Mouse (Mus musculus): ENCODE results near the gene Fhl2. TPM values are rescaled to one million over a fixed set of nuclear protein-coding genes. Genes with fewer than 3 reads are reported as not detected.

Fhl2 gene
- 10 to 100 TPM; 20.0 to 37.1 TPM for total RNA-seq (2021)
- 15.4 and 16.0 TPM in 2 replicates for polyA plus RNA-seq (2012; rRNA removed)
- long read RNA-seq, transcript Fhl2-201 (6 exons, 1,563 nt), result major isoform, 14 of 15 reads
- long read RNA-seq, partial matches to known transcripts, result 1 of 15 reads
- long read RNA-seq, other reads (novel, unspliced or antisense), result 0 of 15 reads

DNA sequence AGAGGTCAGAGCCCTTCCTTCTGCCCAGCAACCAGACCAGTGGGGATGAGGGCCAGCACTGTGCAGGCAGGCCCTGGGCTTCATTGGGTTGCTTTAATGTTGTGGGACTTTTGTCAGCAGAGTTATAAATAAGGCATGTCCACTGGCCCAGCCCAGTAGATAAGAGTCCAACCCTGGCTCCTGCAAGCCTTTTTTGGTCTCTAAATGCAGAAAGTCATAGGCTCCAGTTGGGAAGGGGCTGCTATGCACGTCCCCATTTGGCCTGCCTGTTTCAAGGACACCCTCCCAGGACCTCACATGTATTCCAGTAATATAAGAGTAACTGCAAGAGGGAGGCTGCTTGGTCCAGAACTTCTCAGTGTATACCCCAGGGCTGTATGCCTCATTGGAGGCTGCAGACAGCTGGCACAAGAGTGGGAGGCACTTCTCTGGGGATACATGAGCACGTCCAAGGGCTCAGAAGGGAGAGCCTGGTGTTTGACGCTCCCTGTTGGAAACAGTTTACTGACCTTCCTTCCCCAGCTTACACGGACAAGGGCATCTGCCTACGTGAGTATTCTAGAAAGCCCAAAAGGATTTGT is at the start of gene Fhl2:
Gene Fhl2 (minus strand): TSS at position 324 of the 581 bp plus-strand sequence.
- no peak for DNase-seq

DNA sequence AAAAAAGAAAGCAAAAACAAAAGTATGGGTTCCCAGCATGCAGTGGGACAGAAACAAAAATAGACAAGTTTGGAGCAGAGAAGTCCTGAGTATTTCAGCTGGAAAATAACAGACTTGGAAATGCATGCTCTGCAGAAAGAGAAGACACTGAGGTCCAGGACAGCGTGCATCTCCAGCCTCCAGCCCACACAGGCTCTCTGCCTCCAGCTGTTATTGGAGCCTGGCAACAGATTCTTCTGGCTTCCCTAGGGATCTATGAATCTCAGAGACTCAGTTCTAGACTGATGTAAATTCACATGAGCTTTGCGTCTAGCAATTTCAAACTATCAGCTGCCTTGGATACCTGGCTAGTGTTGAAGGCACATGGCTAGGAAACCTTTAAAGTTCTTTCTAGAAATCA is 48.2 kb upstream of the Fhl2 start:
- no peak for DNase-seq

DNA sequence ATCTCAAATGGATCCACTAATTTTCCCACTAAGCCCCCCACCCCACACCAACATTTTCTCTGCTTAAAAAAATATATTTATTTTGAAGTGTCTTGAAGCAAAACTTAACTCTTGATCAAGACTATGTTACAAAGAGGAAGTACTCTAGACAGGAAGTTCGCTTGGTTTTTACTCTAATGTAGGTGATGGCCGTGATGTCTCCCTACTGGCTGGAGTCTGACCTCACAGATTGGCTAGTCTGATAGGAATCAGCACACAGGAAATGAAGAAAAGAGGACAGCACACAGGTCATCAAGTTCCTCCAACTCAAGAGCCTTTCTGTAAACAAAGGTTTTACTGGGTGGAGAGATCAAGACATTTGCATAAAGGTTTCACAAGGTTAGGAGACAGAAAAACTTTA is 44.4 kb upstream of the Fhl2 start:
- DNase-seq, result no peak

DNA sequence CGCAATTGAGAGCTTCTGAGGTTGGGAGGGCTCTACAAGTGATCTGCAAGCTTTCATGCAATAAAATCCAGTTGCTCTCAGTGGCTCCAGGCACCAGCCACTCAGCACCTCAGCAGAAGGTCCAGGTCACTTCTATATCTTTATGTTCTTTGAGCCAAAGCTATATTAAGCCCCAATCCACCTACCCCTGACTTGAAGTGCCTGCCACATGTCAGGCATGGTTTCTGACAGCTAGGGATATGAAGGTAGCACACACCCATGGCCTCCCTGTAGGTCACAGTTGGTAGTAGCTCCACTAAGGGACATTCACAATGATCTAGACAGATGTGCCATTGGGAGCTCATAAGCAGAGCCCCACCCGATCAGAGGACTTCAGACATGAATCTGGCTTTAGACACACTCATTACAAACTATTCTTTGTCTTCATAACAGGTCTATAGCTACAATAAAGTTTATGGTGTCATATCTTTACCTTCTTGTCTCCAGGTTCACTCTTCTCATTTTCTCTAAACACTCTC is 43.1 kb upstream of the Fhl2 start:
- no peak for DNase-seq

- peak; percentile 16 for DNase-seq
These were observed 41.7 kb upstream of the Fhl2 start for GRCm38 (mm10) chr1:43238471-43238870.

DNA sequence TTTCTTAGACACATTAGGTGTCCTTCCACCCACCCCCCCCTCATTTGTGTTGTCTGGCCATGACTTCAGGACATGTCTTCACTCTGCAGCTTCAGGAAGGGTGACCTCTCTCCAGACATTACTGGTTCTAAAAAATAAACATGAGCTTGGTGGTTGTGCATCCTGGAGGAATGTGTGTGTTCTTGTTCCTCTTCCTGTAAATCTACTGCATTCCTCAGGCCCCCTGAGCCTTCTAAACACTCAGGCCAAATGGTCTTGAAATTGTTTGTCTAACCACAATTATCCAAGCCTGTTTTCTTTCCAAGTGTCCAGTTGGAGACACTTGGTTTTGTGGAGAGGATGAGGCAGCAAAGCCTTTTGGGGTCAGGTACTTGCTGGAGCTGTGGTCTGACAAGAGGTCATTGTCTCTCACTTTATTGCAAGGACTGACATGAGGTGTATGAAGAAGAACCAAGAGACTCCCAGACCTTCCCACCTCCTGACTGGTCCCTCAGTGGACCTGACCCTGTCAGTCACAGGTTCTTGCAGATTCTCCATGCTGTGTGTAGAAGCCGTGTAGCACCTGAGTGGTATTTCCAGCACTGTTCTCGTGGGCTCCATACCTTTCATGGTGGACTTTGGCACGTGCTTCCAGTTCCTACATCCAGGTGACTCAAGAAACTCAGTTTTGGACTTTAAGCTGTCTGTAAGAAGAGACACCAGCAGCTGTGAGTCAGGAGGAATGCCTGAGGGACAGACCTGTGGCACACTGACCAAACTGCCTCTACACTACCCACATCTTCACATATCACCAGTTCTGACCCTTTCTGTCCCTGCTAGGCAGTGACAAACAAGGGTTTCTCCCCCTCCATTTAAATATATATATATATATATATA is 40.8 kb upstream of the Fhl2 start:
- DNase-seq, result no peak

DNA sequence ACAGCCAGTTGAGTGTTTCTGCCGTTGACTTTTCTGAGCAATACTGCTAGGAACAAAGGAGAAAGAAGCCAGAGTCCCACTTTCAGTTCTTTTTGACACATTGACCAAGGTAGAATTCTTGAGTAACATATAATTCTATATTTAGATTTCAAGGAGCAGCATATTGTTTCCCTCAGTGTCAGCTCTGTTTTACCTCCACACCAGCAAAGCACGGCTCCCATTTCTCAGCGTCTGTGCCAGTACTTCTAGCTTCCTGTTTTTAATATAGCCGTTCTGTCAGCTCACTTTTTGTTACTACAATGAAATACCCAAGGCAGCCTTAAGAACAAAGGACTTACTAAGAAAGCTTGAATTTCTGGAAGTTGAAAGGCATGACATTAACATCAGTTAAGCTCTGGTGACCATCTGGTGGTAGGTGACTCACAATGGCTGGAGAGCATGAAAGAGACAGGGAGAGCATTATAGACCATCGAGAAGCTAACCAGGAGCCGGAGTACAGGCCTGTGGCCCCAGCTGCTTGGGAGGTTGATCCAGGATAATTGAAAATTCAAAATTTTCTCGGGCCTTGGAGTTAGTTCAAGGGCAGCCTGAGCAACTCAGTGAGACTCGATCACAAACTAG is 28.9 kb upstream of the Fhl2 start:
- no peak for DNase-seq

DNA sequence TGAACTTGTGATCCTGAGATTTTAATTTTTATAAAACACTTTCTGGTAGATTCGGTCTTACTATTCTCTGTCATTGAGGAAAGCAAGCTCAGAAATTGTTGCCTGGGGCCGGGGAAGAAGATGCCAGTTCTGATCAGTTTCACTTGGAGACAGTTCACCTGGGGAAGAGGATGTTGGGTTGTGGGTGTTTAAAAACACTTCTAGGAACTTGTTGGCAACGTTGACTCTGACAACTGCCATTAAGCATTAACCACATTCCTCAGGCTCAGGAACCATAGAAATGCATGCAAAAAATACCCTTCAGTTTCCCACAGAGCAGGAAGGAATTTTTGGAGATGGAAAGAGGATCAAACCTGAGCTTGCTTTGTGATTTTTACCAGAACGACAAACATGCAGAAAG is 28.2 kb upstream of the Fhl2 start:
- DNase-seq, result no peak

DNA sequence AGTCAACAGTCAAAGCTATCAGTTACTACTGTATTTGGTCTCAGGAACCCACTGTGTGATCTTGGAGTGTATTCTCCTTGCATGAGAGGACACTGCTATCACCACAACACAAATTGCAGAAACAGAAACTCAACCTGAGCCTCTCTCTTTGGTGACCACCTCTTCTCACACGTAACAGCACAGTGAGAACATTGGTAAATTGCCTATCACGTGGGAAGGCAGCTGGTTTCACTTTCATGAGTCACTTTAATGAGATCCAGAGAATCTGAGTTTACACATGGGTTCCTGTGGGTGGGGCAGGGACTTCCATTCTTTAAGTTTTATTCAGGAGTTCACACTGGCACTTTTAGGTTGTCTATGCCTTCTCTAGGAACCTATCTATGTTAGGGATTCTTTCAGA is 27.4 kb upstream of the Fhl2 start:
- DNase-seq, result no peak

- DNase-seq, result no peak
These were observed 26.3 kb upstream of the Fhl2 start for GRCm38 (mm10) chr1:43223097-43223496.

DNA sequence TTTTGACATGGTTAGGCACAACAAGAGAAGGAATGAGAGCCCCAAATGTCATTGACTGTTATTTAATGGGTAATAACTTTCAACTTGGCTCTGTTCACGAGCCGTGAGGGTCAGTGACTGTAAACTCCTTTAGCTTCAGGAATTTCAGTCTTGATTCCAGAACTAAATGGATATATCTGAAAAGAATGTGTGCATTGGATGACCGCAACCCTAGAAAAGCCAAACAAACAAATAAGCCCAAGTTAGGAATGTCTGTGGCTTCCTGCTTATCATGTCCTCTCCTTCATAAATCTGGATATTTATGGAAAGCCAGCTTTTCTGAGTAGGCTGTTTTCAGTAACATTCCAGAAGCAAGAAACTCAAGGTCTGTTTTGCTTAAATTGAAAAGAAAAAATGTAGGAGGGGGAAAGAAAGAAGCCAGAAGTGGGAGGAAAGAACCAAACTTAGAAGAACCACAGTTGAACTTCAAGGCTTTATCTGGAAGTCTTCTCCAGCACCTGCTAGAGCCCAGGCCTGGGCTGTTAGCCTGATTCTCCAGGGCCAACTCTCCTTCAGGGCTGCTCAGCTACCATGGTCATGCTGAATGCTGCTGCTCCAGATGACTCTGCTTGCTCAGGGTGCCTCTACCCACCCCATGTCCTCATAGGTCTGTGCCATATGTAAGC is 21.4 kb upstream of the Fhl2 start:
- DNase-seq, result no peak

GRCm38 (mm10) chr1:43215601-43216000 is 18.8 kb upstream of the Fhl2 start:
- no peak for DNase-seq

DNA sequence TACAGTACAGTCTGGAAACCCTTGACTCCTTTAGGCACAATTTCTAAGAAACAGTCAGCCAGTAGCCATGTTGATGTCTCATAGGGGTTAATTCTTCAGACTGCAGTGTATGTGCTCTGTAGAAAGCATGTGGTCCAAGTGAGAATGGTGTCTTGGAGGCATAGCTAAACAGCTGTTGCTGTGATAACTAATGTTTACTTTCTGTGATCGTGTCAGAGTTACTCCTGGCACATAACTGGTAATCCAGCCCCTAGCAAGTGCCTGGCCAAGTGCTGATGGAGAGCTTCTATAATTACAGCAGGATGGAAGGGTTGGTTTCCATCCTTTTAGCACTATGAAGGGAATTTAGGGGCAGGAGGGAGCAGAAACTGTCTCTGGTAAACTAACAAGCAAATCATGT is 14.5 kb upstream of the Fhl2 start:
- no peak for DNase-seq

DNA sequence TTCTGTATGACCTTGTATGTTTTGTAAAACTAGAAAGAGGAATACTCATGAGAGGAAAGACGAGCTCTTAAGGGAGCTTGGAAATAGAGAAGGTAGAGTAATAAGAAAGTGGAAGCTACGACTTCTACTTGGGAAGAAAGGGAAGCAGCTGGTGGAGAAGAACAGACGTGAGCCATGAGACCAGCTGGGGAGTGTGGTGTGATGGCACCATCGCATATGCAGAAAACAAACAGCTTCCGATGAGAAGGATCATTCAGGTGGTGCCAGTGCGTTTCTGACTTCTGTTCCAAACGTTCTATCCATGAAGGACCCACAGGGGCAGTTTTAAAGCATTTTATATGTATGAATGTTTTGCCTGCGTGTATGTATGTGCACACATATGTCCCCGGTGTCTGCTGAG is 13.5 kb upstream of the Fhl2 start:
- DNase-seq, result no peak

- no peak for DNase-seq
These were observed 10.4 kb upstream of the Fhl2 start for GRCm38 (mm10) chr1:43207147-43207546.

DNA sequence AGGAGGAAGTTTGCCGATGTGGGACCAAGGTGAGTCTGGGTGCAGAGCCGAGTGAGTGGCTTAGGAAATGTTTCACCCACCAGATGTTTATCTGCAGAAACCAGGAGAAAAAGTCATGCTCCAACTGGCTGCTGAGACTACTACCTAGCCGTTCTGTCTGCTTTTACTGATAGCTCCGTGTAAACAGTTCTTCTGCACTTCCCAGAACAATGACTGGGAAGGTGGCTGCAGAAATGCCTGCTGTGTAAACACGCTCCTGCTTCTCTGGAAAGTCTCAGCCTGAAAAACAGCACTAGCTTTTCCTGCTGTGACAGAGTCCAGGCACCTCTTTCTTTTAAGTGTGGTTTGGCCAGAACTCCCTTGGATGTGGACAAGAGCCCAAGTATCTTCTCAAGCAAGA is 6.5 kb upstream of the Fhl2 start:
- DNase-seq, result no peak

DNA sequence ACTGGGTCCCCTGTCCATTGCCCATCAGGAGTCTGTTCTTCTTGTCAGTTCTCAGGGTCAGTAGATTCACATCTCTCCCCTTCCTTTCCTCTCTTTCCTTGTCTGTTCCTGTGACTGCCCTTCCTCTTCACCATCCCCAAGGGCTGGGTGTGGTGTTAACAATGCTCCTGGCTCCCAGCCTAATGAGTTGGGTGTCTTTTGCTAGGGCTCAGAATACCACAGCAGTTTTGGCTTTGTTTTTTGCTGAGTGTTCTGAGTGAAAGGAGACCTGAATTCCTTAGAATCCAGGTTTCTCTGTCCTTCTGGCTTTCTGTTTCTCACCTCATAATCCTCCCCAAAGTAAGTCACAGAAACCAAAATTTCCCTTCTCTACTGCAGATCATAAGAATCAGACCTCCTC is 5.4 kb upstream of the Fhl2 start:
- no peak for DNase-seq

DNA sequence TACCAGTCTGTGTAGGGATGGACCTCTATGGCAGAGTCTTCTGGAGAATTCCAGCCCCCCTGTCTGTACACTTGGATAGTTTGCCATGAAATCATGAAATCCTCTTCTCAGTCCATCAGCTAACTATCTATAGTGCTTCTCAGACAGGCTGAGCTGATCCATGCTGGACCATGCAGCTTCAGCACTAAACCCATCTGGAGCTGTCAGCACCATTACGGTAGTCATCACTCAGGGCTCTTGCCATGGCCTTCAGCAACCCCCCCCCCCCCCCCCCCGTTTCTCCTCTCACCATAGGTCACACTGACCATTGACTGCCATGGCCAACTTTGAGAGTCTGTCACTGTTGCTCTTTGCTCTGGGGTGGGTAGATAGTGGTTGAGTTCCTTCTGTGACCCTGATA is 5.0 kb upstream of the Fhl2 start:
- no peak for DNase-seq

DNA sequence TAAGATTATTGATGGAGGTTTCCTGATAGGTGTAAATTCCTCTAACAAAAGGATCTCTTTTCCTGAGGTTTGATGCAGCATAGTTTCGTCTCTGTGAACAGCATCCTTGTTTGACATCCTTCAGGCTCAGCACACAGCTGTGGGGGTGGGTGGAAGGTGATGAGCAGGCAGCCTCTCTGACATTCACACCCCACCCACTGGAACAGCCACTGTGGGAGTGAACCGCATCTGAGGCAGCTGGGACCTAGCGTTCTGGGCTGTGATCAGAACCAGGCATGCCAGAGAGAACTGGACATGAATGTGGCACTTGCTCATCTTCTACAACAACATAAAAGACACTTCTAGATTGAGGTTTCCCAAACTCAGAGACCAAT is 3.1 kb upstream of the Fhl2 start:
- DNase-seq, result no peak

GRCm38 (mm10) chr1:43199210-43199866 is 2.6 kb upstream of the Fhl2 start:
- no peak for DNase-seq

DNA sequence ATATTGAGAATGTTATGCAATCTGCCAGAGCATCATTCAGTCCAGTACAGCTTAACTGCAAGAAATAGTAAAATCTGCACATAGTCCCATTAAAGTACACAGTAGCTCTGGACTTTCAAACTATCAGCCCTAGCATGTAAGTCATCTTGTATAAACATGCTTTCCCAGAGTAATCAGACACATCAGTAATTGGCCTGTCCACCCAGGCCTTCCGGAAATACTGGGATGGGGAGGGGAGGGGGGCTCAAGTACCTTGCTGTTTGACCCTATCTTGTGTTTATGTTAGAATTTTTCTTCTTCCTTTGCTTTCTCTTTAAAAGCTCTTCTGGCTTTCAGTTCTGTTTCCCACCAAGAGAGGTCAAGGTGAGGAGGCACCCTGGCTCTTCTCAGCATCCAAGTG is 725 bp downstream of the Fhl2 start:
- DNase-seq, result no peak

DNA sequence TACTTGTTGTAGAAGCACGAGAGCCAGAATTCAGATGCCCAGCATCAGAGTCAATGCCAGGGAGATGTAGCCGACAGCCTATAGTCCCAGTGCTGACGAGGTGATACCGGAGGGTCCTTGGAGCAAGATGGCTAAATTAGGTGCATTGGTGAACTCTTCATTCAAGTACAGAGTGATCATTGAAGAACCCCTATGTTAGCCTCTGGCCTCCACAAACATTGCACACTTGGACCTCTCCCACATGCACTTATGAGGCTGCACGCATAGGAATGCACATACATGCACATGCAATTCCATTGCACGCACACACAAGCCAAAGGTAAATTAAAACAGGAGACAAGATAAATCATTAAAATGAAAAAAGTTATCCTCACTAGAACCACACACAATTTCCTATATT is 3.4 kb downstream of the Fhl2 start:
- DNase-seq, result no peak
